Mouse (Mus musculus): Measurements from ENCODE around the gene Ampd2.

The Ampd2 gene

DNA sequence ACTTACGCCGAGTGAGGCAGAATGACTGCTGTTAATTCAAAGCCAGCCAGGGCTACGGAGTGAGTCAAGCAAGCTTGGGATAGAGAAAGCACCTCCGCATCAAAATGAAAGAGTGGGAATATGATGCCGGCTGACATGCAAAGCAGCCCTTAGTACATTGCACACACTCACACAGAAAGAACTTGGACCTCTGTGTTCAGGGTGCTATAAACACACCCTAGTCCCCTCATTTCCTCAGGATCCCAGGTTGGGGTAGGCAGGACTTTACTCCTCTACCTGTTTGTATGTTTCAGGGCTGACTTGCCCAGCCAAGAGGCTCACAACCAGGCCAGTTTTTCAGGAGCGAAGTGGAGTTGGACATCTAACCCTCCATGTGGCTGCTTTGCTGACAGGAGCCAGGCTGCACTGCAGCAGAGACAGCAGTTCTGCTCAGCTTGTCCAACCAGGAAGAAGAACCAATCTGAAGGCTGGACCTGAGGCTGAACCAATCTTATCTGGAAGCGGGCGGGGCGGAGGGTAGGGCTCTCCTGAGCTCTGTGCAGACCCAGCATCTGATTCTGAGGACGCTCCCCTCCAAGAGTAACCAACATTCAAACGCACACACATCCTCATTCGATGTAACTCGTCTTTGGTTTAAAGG is 17.1 kb downstream of the Ampd2 start:
- in situ Hi-C loops (cut with MboI, MseI): loop anchor here (10.0 kb wide), 1 partner anchor 375 kb away; the partner anchor contains the start of gene Ahcyl1

- in situ Hi-C loops (cut with MboI, MseI): loop anchor here (10.0 kb wide), 1 partner anchor 374 kb away; the partner anchor contains the start of gene Ahcyl1
Observed at GRCm38 (mm10) chr3:108068826-108069225, 17.6 kb downstream of the Ampd2 start.

DNA sequence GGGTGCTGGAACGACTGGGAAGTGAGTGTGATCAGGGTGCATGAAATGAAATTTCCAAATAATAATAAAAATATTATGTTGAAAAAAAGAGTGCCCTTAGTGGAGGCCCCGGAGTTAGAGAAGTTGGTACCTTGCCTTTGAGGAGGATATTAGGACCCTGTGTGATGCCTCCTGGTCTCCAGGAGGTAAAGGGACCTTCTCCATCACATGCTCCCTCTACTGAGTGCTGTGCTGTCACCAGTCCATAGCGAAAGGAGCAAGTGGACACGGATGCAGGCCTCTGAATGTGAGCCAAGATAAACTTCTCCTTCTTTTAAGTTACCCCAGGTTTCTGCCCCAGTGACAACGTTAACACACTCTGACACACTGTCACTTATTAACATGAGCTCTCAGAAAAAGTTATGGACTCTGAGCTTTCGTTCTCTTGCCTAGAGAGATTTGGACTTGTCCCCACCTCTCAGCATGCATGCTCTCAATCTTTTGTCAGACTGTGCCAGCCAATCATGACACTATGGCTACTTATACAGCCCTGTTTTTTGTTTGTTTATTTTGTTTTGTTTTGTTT is 19.0 kb downstream of the Ampd2 start:
- in situ Hi-C loops (cut with MboI, MseI): loop anchor here (10.0 kb wide), 1 partner anchor 373 kb away; the partner anchor contains the start of gene Ahcyl1

GRCm38 (mm10) chr3:108065551-108065950 is 20.9 kb downstream of the Ampd2 start:
- in situ Hi-C loops (cut with MboI, MseI): loop anchor here (10.0 kb wide), 1 partner anchor 371 kb away; the partner anchor contains the start of gene Ahcyl1

DNA sequence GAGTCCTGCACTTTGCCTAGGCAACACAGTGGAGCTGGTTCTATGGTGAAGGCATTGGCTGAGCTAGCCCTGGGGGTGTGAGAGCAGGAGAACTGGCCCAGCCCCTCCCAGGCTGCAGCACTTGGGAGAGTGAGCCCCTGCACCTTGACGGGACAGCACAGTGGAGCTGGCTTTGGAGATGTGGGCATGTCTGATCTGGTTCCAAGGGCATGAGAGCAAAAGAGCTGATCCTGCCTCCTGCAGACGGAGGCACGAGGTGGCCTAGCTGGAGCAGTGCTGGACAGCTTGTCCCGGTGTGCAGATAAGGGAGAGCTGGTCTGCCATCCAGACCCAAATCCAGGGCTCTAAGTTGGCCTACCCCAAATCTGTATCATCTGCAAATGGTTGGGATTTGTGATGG is 21.8 kb downstream of the Ampd2 start:
- in situ Hi-C loops (cut with MboI, MseI): loop anchor here (10.0 kb wide), 1 partner anchor 370 kb away; the partner anchor contains the start of gene Ahcyl1

- in situ Hi-C loops (cut with MboI, MseI): loop anchor here (10.0 kb wide), 1 partner anchor 368 kb away; the partner anchor contains the start of gene Ahcyl1
Observed at GRCm38 (mm10) chr3:108062648-108063047, 23.8 kb downstream of the Ampd2 start.

DNA sequence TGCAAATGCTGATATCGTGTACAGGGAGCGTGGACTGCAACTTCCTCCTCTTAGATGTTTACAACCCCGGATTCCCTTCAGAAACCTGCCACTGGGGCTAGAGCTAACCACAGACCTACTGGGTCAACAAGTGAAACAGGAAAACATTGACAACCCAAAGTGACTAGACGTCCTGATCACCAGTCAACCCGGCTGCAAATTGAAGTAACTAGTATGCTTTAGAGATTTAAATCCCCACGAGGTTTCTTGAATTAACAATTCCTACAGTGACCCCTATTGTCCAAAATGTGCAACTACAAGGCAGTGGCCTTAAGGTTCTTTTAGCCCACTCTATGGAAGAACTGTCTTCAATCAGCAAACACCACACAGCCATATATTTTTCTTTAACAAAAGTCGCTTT is 25.0 kb downstream of the Ampd2 start:
- in situ Hi-C loops (cut with MboI, MseI): loop anchor here (10.0 kb wide), 1 partner anchor 367 kb away; the partner anchor contains the start of gene Ahcyl1

DNA sequence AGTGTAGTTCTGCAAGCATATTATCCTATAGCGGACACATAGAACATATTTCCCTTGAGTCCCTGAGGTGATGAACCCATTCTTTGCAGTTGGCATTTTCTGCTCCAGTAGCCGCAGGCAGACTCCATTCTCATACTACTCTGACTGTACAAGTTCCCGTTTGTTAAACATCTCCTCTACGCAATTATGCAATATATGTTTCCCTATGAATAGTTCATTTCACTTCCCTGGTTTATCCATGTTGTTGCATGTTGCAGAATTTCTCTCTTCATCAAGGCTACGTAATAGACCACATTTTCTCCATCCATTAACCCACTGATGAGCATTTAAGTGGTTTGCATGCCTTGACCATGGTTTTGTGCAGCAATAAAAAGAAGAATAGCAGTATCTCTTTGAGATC is 36.0 kb downstream of the Ampd2 start:
- in situ Hi-C loops (cut with MboI, MseI): no loop called here

DNA sequence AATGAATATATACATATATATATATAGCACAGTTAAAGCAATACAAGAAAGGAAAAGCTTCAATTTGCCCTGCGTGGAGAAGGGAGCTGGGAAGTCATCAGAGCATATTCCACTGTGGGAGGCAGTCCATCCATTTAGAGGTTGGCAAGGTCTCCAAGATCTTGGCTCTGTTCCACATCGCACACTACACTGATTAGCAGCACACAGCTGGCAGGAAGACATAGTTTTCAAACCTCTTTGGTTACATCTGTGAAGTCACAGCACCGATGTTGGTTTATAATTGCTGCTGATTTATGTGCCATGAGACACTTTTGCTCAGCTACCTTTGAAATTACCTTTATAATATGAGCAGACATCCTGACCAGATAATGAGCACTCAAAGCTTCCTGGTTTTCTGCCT is 38.1 kb downstream of the Ampd2 start:
- in situ Hi-C loops (cut with MboI, MseI): no loop called here

GRCm38 (mm10) chr3:108046944-108047655 is 39.4 kb downstream of the Ampd2 start:
- in situ Hi-C loops (cut with MboI, MseI): no loop called here

DNA sequence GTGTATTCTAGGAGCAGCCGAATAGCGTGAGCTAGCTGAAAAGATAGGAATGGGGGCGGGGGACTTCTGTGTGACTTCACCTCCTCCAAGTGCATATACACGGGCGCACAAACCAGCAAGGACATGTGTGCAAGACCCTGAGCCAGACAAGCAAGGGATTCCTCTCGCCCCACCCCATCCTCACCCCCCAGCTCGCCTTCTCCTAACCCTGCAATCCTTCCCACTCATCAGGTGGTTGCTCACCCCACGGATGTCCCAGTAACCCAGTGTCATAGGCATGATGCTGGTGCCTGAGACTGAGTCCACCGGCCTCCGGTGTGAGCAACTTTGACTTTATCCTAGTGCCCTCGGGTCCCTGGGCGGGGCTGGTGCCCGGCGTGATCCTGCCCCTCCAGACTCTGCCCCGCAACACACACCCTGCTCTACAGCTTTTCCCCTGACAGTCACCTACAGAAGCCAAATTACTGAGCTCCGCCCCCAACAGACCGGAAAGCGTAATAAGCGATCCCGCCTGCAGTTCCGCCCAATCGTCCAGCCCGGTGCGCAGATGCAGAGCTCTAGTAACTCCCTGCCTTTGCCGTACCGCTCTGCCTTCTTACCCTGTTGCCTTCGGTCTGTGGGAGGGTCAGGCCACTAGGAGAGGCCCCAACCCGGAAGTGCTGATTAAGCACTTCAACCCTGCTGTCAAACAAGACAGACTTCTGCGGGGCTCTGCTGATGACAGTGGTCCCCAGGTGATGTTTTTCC is 41.9 kb downstream of the Ampd2 start, which contains the start of gene Gstm4:
Gstm4 (minus strand) TSS at position 501 of the 747 bp plus-strand sequence.
- in situ Hi-C loops (cut with MboI, MseI): no loop called here

GRCm38 (mm10) chr3:108033156-108033555 is 53.3 kb downstream of the Ampd2 start:
- in situ Hi-C loops (cut with MboI, MseI): no loop called here

DNA sequence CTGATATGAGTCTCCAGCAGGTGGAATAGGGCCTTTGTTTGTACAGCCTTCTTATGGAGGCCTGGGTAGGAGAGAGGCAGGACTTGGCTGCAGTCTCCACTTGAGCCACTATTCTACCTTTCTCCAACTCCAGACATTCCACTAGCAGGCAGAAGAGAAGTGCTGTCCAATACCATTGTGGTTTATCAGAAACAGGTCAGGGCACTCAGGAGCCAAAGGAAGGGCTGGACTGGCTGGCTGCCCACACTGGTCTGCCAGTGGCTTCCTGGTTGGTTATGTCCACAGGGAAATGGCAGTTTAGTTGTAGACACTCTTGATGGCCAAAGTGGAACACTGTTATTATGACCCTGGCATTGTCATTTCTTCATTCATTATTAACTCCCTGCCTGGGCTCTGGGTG is 54.3 kb downstream of the Ampd2 start:
- in situ Hi-C loops (cut with MboI, MseI): no loop called here

DNA sequence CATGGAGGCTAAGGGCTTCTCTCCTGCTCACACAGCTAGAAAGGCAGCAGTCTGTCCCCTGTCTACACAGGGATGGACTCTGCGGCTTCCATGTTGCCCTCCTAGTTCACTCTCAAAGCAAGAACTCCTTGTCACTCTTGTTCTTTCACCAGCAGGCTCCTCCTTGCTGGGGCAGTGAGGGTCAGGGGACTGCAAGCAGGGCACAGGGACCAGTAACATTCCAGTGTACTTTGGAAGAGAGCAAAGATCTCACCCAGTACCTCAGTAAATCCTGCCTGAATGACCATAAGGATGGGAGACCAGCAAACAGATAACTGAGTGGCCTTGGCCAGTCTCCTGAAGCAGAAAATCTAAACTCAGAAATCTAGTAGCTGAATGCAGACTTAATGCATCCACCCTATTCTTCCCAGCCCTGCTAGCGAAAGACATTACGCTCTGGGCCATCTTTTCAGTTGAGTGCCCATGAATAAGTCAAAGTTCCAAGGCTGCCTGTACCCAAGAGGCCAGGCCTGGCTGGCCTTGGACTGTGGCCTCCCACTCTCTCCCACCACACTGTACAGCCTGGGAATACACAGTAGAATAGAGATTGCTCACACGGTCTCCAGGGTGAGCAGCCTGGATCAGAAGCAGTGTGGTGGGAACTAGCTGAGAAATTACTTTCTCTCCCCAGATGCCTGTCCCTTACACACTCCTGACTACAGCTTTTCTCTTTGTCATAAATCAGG is 57.6 kb downstream of the Ampd2 start:
- in situ Hi-C loops (cut with MboI, MseI): loop anchor here (10.0 kb wide), 1 partner anchor 906 kb away; the partner anchor contains the start of gene Henmt1

- in situ Hi-C loops (cut with MboI, MseI): loop anchor here (10.0 kb wide), 1 partner anchor 908 kb away; the partner anchor contains the start of gene Henmt1
Observed at GRCm38 (mm10) chr3:108026597-108026996, 59.9 kb downstream of the Ampd2 start.

- in situ Hi-C loops (cut with MboI, MseI): loop anchor here (10.0 kb wide), 1 partner anchor 909 kb away; the partner anchor contains the start of gene Henmt1
Observed at GRCm38 (mm10) chr3:108026049-108026448, 60.4 kb downstream of the Ampd2 start.

DNA sequence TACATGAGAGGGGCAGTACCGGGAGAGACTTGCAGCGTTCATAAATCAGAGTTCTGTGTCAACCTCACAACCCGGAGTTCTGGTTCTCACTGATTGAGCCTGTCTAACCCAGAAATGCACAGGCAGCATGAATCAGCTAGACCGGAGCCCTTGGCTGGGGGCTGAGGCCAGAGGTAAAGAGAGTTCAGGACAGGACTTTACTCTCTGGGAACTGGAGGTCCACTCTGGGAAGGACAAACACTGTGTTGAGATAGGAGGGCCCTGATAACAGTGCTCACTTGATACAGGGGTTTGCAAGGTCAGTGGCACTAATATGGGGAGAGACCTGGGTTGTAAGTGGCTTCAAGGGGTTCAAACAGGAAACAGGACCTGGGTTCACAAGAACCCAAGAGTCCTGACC is 61.1 kb downstream of the Ampd2 start:
- in situ Hi-C loops (cut with MboI, MseI): loop anchor here (10.0 kb wide), 1 partner anchor 909 kb away; the partner anchor contains the start of gene Henmt1

All from T-helper 1 cell (primary cell).